Mouse (Mus musculus) ES-E14 (cell line): ENCODE results near the gene Crybg3.

ENCODE experiments used
- HCFC1 ChIP-seq: IDR thresholded peaks from 2 replicates; pipeline ENCODE4 v1.6.1; 2012; ENCODE audit warnings: low read length, inconsistent platforms, borderline replicate concordance; ENCODE audit not compliant: insufficient read depth
- MAFK ChIP-seq: IDR thresholded peaks from 2 replicates; pipeline ENCODE4 v1.6.1; 2014; ENCODE audit warnings: mild to moderate bottlenecking, low read depth, low read length, inconsistent platforms; ENCODE audit not compliant: insufficient read depth
- ZC3H11A ChIP-seq: IDR thresholded peaks from 2 replicates; pipeline ENCODE4 v1.6.1; 2012; ENCODE audit warnings: low read depth, mild to moderate bottlenecking, inconsistent platforms, low read length, borderline replicate concordance
- ZNF384 ChIP-seq: IDR thresholded peaks from 2 replicates; pipeline ENCODE4 v1.6.1; 2012; ENCODE audit warnings: low read depth, low read length, inconsistent platforms

- no peak for TF ChIP-seq ZC3H11A
- TF ChIP-seq ZNF384 = no peak
- no peak for TF ChIP-seq HCFC1
- TF ChIP-seq MAFK = no peak
Measured at GRCm38 (mm10) chr16:59463567-59463966, 137.2 kb downstream of the Crybg3 start.
